Mouse (Mus musculus): ENCODE measurements around the gene Nnmt. TPM values are rescaled to one million over a fixed set of nuclear protein-coding genes. Genes with fewer than 3 reads are reported as not detected.

Gene Nnmt
- polyA plus RNA-seq, 1 experiment from 2014 or later = 2.2 TPM

- Histone ChIP-seq H3K27ac (no peak overlapping the region), H3K36me3 (no peaks in the 10 kb centered on the region), H3K9ac (no peak overlapping the region), H3K4me2 (peak overlapping the region; percentile 45), H3K4me3 (replicated peaks) (no peak overlapping the region), H3K27me3 (peaks cover 6% of the 10 kb centered on the region; the same call in 1 of the 2 replicates), H3K9me3 (replicated peaks) (0 out of 2 replicates have a peak, but pooled peaks cover 3% of the 10 kb centered on the region), H3K4me1 (peaks cover 7% of the 10 kb centered on the region)
- ATAC-seq (replicated peaks; ENCODE audit: low FRiP score) = no peak
- WGBS = 29% methylated on average over 6 of the region's 6 CpGs
Observed at GRCm38 (mm10) chr9:48618589-48618988, 13.6 kb upstream of the Nnmt start.

- WGBS = 83% methylated on average over 8 of the region's 8 CpGs
- H3K4me3 ChIP-seq (replicated peaks) = no peak overlapping the region
- no peak for ATAC-seq (replicated peaks; ENCODE audit: low FRiP score)
- H3K4me2 ChIP-seq = no peak overlapping the region
- H3K9ac ChIP-seq = no peak overlapping the region
- no peak overlapping the region for H3K27ac ChIP-seq
- peaks cover 7% of the 10 kb centered on the region for H3K4me1 ChIP-seq
- no peaks in the 10 kb centered on the region for H3K36me3 ChIP-seq
- peaks cover 6% of the 10 kb centered on the region; the same call in 1 of the 2 replicates for H3K27me3 ChIP-seq
- H3K9me3 ChIP-seq (replicated peaks) = no peaks in the 10 kb centered on the region
Observed at GRCm38 (mm10) chr9:48618111-48618510, 13.2 kb upstream of the Nnmt start.

GRCm38 (mm10) chr9:48617511-48618010 lies 12.6 kb upstream of the Nnmt start:
- Histone ChIP-seq H3K9ac (no peak overlapping the region), H3K4me3 (replicated peaks) (no peak overlapping the region), H3K27ac (no peak overlapping the region), H3K4me1 (peaks cover 7% of the 10 kb centered on the region), H3K27me3 (peaks cover 6% of the 10 kb centered on the region; the same call in 1 of the 2 replicates), H3K9me3 (replicated peaks) (no peaks in the 10 kb centered on the region), H3K4me2 (no peak overlapping the region), H3K36me3 (no peaks in the 10 kb centered on the region)
- WGBS = 81% methylated on average over 3 of the region's 3 CpGs
- no peak for ATAC-seq (replicated peaks; ENCODE audit: low FRiP score)

GRCm38 (mm10) chr9:48613221-48613620 lies 8.3 kb upstream of the Nnmt start:
- no peak overlapping the region for H3K4me2 ChIP-seq
- no peak overlapping the region for H3K9ac ChIP-seq
- no peak for ATAC-seq (replicated peaks; ENCODE audit: low FRiP score)
- H3K4me3 ChIP-seq (replicated peaks) = no peak overlapping the region
- H3K36me3 ChIP-seq = no peaks in the 10 kb centered on the region
- no peaks in the 10 kb centered on the region for H3K27me3 ChIP-seq
- no peaks in the 10 kb centered on the region for H3K9me3 ChIP-seq (replicated peaks)
- no peak overlapping the region for H3K27ac ChIP-seq
- 79% methylated on average over 4 of the region's 4 CpGs for WGBS
- H3K4me1 ChIP-seq = peaks cover 3% of the 10 kb centered on the region

DNA sequence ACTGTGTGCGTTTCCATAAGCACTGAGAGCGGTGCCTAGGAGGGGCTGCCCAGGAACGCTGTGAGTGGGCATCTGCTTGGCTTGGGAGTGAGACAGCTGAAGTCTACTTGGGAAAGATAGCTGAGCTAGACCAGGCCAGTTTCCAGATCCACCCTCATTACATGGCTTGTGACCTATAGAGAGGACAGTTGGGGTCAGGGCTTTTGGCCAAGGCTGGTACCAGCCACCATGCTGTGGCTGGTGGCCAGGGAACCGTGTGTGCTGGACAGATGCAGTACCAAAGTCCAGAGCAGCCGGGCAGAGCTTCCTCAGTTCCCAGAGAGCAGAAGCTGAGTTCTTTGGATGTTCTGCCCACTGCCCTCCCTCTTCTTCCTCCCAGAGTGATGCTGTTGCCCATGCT lies 7.6 kb upstream of the Nnmt start:
- Histone ChIP-seq H3K4me3 (replicated peaks) (no peak overlapping the region), H3K9ac (no peak overlapping the region), H3K4me1 (no peaks in the 10 kb centered on the region), H3K4me2 (no peak overlapping the region), H3K9me3 (replicated peaks) (no peaks in the 10 kb centered on the region), H3K27ac (no peak overlapping the region), H3K36me3 (no peaks in the 10 kb centered on the region), H3K27me3 (no peaks in the 10 kb centered on the region)
- 87% methylated on average over 5 of the region's 5 CpGs for WGBS
- no peak for ATAC-seq (replicated peaks; ENCODE audit: low FRiP score)

DNA sequence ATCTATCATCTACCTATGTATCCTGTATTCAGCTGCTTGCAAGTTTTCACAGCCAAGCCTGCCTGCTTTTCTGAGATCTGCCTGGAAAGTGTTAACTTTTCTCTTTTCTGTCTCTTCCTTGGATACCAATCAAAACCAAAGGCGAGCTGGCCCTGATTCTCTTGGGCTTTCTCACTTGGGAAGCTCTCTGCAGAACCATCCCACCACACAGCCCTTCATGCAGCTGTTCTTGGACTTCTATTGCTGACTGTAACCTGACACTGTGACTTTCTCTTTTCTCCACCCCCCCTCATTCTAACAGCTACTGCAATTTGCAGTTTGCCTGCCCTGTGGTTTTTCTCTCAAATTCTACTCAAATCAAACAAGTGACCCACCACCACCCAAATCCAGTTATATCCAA lies 6.1 kb upstream of the Nnmt start:
- no peaks in the 10 kb centered on the region for H3K36me3 ChIP-seq
- ATAC-seq (replicated peaks; ENCODE audit: low FRiP score) = no peak
- H3K27me3 ChIP-seq = no peaks in the 10 kb centered on the region
- H3K4me1 ChIP-seq = no peaks in the 10 kb centered on the region
- H3K9ac ChIP-seq = no peak overlapping the region
- H3K4me3 ChIP-seq (replicated peaks) = no peak overlapping the region
- WGBS = 13% methylated on average over 1 of the region's 1 CpGs
- H3K4me2 ChIP-seq = no peak overlapping the region
- H3K27ac ChIP-seq = no peak overlapping the region
- H3K9me3 ChIP-seq (replicated peaks) = no peaks in the 10 kb centered on the region

DNA sequence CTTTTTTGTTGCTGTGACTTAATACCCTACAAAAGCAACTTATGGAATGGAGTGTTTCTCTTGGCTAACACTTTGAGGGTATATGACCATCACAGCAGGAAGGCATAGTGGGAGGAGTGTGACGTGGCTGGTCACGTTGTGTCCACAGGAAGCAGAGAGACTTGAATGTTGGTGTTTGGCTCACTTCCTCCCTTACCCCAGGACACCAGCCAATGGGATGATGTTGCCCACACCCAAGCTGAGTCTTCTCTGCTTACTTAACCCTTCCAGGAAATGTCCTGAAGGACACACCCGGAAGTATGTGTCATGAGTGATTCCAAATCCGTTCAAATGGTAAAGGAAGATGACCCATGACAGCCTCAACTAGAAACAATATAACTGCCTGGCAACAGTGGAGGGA lies 4.8 kb upstream of the Nnmt start:
- WGBS = 57% methylated on average over 4 of the region's 4 CpGs
- no peaks in the 10 kb centered on the region for H3K36me3 ChIP-seq
- no peak for ATAC-seq (replicated peaks; ENCODE audit: low FRiP score)
- no peak overlapping the region for H3K9ac ChIP-seq
- H3K27me3 ChIP-seq = no peaks in the 10 kb centered on the region
- H3K27ac ChIP-seq = no peak overlapping the region
- peaks cover 5% of the 10 kb centered on the region; the same call in 1 of the 2 replicates for H3K4me1 ChIP-seq
- no peaks in the 10 kb centered on the region for H3K9me3 ChIP-seq (replicated peaks)
- no peak overlapping the region for H3K4me3 ChIP-seq (replicated peaks)
- H3K4me2 ChIP-seq = no peak overlapping the region

GRCm38 (mm10) chr9:48607417-48607816 lies 2.5 kb upstream of the Nnmt start:
- no peak for ATAC-seq (replicated peaks; ENCODE audit: low FRiP score)
- Histone ChIP-seq H3K9me3 (replicated peaks) (no peaks in the 10 kb centered on the region), H3K27me3 (no peaks in the 10 kb centered on the region), H3K9ac (no peak overlapping the region), H3K27ac (no peak overlapping the region), H3K4me1 (peaks cover 5% of the 10 kb centered on the region; the same call in 1 of the 2 replicates), H3K4me3 (replicated peaks) (no peak overlapping the region), H3K36me3 (no peaks in the 10 kb centered on the region), H3K4me2 (no peak overlapping the region)
- 72% methylated on average over 7 of the region's 7 CpGs for WGBS

DNA sequence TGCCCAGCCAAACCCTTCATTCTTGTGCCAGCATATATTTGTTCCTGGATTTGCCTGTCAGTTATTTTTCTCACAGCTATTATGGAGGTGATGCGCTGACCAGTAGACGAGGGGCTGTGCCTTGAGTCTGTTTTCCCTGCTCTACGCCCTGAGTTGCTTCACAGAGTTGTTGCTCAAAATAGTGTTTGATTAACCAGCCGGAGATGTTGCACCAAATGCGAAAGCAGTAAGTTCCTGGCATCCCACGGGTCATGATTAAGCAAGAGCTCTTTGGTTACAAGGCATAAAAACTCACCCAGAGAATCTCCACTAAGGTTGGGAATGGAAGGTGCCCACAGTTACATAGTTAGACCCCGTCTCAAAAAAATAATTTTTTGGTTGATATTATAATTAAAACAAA lies 1.2 kb upstream of the Nnmt start:
- H3K4me2 ChIP-seq = no peak overlapping the region

GRCm38 (mm10) chr9:48605697-48606096 lies 744 bp upstream of the Nnmt start:
- no peak overlapping the region for H3K27ac ChIP-seq
- no peak for ATAC-seq (replicated peaks; ENCODE audit: low FRiP score)
- H3K4me3 ChIP-seq (replicated peaks) = no peak overlapping the region
- no peak overlapping the region for H3K9ac ChIP-seq
- H3K9me3 ChIP-seq (replicated peaks) = no peaks in the 10 kb centered on the region
- no peaks in the 10 kb centered on the region for H3K36me3 ChIP-seq
- H3K4me1 ChIP-seq = peaks cover 5% of the 10 kb centered on the region; the same call in 1 of the 2 replicates
- H3K4me2 ChIP-seq = no peak overlapping the region
- WGBS = 88% methylated on average over 5 of the region's 5 CpGs
- no peaks in the 10 kb centered on the region for H3K27me3 ChIP-seq

More for the DNA sequence above, 1.2 kb upstream of the Nnmt start:
- Histone ChIP-seq H3K9ac (no peak overlapping the region), H3K4me1 (peaks cover 5% of the 10 kb centered on the region; the same call in 1 of the 2 replicates), H3K4me3 (replicated peaks) (no peak overlapping the region), H3K9me3 (replicated peaks) (no peaks in the 10 kb centered on the region), H3K36me3 (no peaks in the 10 kb centered on the region), H3K27ac (no peak overlapping the region), H3K27me3 (no peaks in the 10 kb centered on the region)
- no peak for ATAC-seq (replicated peaks; ENCODE audit: low FRiP score)
- WGBS = 81% methylated on average over 7 of the region's 7 CpGs

DNA sequence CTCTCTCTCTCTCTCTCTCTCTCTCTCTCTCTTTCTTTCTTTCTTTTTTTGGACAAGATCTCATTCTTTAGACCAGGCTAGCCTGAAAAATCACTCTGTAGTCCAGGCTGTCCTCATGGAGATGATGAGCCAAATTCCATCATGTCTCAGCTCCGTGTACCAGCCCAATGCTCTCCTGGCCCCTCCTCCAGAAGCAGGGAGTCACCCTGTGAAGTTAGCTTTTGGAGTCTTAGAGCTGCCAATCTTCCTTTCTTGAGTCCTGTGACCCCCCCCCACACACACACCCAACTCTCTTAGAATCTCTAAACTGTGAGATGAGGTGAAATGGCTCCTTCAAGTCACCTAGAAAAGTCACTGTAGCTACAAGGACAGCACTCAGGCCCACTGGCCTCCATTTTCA lies 727 bp downstream of the Nnmt start:
- Histone ChIP-seq H3K4me1 (peaks cover 5% of the 10 kb centered on the region; the same call in 1 of the 2 replicates), H3K27ac (no peak overlapping the region), H3K9me3 (replicated peaks) (no peaks in the 10 kb centered on the region), H3K36me3 (no peaks in the 10 kb centered on the region), H3K4me2 (no peak overlapping the region), H3K4me3 (replicated peaks) (no peak overlapping the region), H3K27me3 (no peaks in the 10 kb centered on the region), H3K9ac (no peak overlapping the region)
- ATAC-seq (replicated peaks; ENCODE audit: low FRiP score) = no peak
- 68% methylated on average over 1 of the region's 1 CpGs for WGBS

GRCm38 (mm10) chr9:48600881-48601280 lies 4.1 kb downstream of the Nnmt start:
- peaks cover 5% of the 10 kb centered on the region; the same call in 1 of the 2 replicates for H3K4me1 ChIP-seq
- no peak overlapping the region for H3K4me3 ChIP-seq (replicated peaks)
- no peaks in the 10 kb centered on the region for H3K9me3 ChIP-seq (replicated peaks)
- 0 out of 2 replicates have a peak, but pooled peaks cover 3% of the 10 kb centered on the region for H3K27me3 ChIP-seq
- no peak for ATAC-seq (replicated peaks; ENCODE audit: low FRiP score)
- no peak overlapping the region for H3K4me2 ChIP-seq
- no peak overlapping the region for H3K9ac ChIP-seq
- no peaks in the 10 kb centered on the region for H3K36me3 ChIP-seq
- WGBS = 87% methylated on average over 9 of the region's 9 CpGs
- H3K27ac ChIP-seq = no peak overlapping the region

GRCm38 (mm10) chr9:48600066-48600465 lies 4.9 kb downstream of the Nnmt start:
- 60% methylated on average over 2 of the region's 2 CpGs for WGBS
- Histone ChIP-seq H3K36me3 (no peaks in the 10 kb centered on the region), H3K27me3 (peaks cover 3% of the 10 kb centered on the region; the same call in 1 of the 2 replicates), H3K4me1 (peaks cover 4% of the 10 kb centered on the region; the same call in 1 of the 2 replicates), H3K9me3 (replicated peaks) (no peaks in the 10 kb centered on the region), H3K4me2 (no peak overlapping the region), H3K27ac (no peak overlapping the region), H3K4me3 (replicated peaks) (no peak overlapping the region), H3K9ac (no peak overlapping the region)
- ATAC-seq (replicated peaks; ENCODE audit: low FRiP score) = no peak

All from kidney, embryonic 15.5 days (tissue).